Mouse (Mus musculus): ENCODE results near the gene Gc. TPM values are rescaled to one million over a fixed set of nuclear protein-coding genes. Genes with fewer than 3 reads are reported as not detected.

The Gc gene
- polyA plus RNA-seq, 1 experiment, result not detected

DNA sequence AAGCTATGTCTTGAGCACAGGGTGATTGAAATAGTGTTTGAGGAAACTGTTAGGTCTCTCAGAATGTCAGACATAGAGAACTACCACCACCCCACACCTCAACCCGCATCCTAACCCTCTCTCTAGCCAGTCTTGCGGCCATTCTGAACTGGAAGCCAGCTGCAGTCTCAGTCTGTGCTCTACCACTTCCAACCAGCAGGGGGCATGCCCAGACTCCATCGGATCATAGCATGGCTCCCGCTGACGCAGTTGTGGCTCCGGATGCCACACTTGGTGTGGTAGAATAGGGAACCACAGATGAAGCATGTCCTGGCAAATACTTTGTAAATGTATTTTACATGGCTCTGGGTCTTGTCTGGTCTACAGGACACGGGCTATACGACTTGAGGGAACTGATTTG lies 2.2 kb downstream of the Gc start:
- no peak overlapping the region for H3K27ac ChIP-seq (ENCODE audit: insufficient read depth, low read length)
- TF ChIP-seq POLR2A (IDR thresholded peaks at IDR 0.05; ENCODE audit: low read depth, low read length) (no peak), CTCF (IDR thresholded peaks at IDR 0.05; ENCODE audit: borderline replicate concordance, insufficient read depth, low read length) (peak; percentile 70)
- no peaks in the 10 kb centered on the region for H3K4me1 ChIP-seq (ENCODE audit: control insufficient read depth, insufficient read depth, low read length)
- no peak overlapping the region for H3K4me3 ChIP-seq (ENCODE audit: insufficient read depth, low read length)

DNA sequence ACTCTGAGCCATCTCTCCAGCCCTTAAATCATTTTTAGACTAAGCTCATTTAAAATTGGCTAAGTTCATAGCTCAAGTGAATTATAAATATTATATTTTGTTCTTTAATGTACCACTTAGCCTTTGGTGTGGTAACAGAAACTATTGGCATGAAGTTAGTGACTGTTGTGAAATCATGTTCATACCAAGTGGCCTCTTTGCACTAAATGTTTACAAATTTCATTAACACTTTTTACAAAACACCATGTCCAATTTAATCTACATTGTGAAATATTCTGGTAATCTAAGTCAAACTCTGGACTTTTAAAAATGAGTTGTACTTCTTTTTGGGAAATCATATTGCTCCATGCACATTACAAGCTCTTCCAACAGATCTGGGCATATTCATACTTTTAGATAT lies 6.9 kb downstream of the Gc start:
- TF ChIP-seq CTCF (IDR thresholded peaks at IDR 0.05; ENCODE audit: borderline replicate concordance, insufficient read depth, low read length), result no peak
- no peak for TF ChIP-seq POLR2A (IDR thresholded peaks at IDR 0.05; ENCODE audit: low read depth, low read length)
- Histone ChIP-seq H3K4me1 (ENCODE audit: control insufficient read depth, insufficient read depth, low read length) (no peaks in the 10 kb centered on the region; the same call in 1 of the 2 replicates), H3K27ac (ENCODE audit: insufficient read depth, low read length) (no peak overlapping the region), H3K4me3 (ENCODE audit: insufficient read depth, low read length) (no peak overlapping the region)

DNA sequence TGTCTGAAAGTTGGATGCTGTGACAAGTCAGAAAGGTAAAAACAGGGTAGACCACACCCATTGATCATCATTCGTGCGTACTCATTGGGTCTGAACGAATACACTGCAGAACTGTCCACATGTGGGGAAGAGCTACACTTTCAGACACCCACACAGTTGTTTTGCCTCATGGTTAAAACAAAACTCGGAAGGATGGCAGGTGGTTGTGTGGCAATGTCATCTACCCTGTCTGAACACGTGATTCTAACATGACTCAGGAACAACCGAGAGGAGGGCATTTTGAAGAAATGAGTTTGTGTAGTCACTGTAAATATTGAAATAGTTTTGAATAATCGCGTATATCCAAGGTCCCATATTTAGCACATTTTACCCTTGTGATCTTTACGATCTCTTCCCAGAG lies 8.4 kb downstream of the Gc start:
- TF ChIP-seq POLR2A (IDR thresholded peaks at IDR 0.05; ENCODE audit: low read depth, low read length) (no peak), CTCF (IDR thresholded peaks at IDR 0.05; ENCODE audit: borderline replicate concordance, insufficient read depth, low read length) (no peak)
- no peaks in the 10 kb centered on the region; the same call in 1 of the 2 replicates for H3K4me1 ChIP-seq (ENCODE audit: control insufficient read depth, insufficient read depth, low read length)
- no peak overlapping the region for H3K27ac ChIP-seq (ENCODE audit: insufficient read depth, low read length)
- H3K4me3 ChIP-seq (ENCODE audit: insufficient read depth, low read length), result no peak overlapping the region

DNA sequence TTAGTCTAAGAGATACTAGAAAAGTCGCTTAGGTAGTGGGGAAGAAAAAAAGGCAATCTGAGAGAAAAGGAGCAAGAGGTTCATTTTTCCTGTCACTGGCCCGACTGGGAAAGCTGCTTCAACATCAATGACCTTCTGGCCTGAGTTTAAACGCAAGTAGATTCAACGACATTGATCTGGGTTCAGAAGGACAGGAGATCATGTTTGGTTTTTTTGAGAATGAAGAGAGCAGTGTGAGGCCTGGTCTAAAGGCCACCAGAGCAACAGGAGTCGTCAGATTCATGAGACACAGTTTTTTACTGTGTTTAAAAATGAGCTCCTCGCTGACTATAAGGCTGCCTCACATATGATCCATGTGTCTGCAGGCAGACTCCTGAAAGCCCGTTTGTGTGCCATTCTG lies 9.7 kb downstream of the Gc start:
- no peak overlapping the region for H3K27ac ChIP-seq (ENCODE audit: insufficient read depth, low read length)
- no peak overlapping the region for H3K4me3 ChIP-seq (ENCODE audit: insufficient read depth, low read length)
- no peak for TF ChIP-seq POLR2A (IDR thresholded peaks at IDR 0.05; ENCODE audit: low read depth, low read length)
- no peak for TF ChIP-seq CTCF (IDR thresholded peaks at IDR 0.05; ENCODE audit: borderline replicate concordance, insufficient read depth, low read length)
- no peaks in the 10 kb centered on the region; the same call in 1 of the 2 replicates for H3K4me1 ChIP-seq (ENCODE audit: control insufficient read depth, insufficient read depth, low read length)

DNA sequence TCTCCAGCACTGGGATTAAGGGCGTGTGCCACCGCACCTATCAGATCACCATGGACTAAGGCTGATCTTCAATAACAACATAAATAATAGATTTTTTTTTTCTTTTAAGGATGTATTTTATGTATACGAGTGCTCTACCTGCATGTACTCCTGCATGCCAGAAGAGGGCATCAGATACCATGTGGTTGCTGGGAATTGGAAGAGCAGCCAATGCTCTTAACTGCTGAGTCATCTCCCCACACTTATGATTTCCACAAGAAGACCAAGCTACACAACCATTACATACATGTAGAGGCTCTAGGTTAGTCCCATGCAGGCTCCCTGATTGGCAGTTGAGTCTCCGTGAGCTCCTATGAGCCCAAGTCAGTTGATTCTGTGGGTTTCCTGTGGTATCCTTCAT lies 13.3 kb downstream of the Gc start:
- no peak for TF ChIP-seq POLR2A (IDR thresholded peaks at IDR 0.05; ENCODE audit: low read depth, low read length)
- no peak for TF ChIP-seq CTCF (IDR thresholded peaks at IDR 0.05; ENCODE audit: borderline replicate concordance, insufficient read depth, low read length)
- Histone ChIP-seq H3K4me3 (ENCODE audit: insufficient read depth, low read length) (no peak overlapping the region), H3K27ac (ENCODE audit: insufficient read depth, low read length) (no peak overlapping the region), H3K4me1 (ENCODE audit: control insufficient read depth, insufficient read depth, low read length) (no peaks in the 10 kb centered on the region; the same call in 1 of the 2 replicates)

DNA sequence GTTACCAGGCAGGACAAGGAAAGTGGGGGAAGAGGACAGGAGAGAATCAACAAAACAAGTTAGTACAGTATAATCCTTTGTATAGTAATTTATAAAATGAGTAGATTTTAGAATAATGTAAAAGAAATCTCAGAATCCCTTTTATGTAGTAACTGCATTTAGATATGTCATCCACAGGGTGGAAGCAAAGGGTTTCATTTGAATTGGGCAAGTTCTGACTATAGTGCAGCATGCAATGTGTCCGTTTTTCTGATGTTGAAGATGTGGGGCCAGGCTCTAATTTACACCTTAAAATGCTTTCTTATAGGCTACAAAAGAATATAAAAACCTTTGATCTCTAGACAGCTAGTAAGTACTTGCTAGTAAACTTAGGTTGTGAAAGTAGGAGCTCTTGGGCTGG lies 46.2 kb downstream of the Gc start:
- no peaks in the 10 kb centered on the region for H3K4me1 ChIP-seq (ENCODE audit: control insufficient read depth, insufficient read depth, low read length)
- H3K4me3 ChIP-seq (ENCODE audit: insufficient read depth, low read length), result no peak overlapping the region
- TF ChIP-seq POLR2A (IDR thresholded peaks at IDR 0.05; ENCODE audit: low read depth, low read length), result no peak
- TF ChIP-seq CTCF (IDR thresholded peaks at IDR 0.05; ENCODE audit: borderline replicate concordance, insufficient read depth, low read length), result no peak

DNA sequence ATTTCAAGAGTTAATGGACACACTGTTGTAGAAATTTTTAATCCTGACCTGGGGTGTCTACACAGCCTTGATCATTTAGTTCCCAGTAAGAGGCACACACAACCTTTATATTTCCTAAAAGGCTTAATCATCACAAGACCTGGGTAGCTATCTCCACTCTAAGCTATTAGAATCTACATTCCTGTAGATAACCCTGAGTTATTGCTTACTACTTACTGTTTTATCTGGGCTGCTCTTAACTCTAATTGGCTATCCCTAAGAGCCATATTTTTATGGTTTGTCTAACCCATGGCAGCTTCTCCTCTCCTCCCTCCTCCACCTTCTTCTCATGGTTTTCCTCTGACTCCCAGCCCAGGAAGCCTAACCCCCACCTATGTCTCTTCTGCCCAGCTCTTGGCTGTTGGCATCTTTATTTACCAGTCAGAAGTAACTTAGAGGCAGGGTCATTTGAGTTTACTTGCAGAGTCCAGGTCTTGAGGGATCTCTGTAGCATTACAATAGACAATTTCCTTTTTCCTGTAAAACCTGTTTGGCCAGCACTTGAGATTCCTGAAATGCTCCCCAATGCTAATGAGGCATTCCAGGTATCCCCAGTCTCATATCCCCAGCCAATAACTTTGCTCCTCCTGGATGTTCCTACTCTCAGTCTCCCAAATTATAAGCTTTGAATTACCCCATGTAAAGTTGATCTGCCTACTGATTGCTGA lies 50.2 kb downstream of the Gc start:
- H3K4me3 ChIP-seq (ENCODE audit: insufficient read depth, low read length), result no peak overlapping the region
- H3K27ac ChIP-seq (ENCODE audit: insufficient read depth, low read length), result no peak overlapping the region
- H3K4me1 ChIP-seq (ENCODE audit: control insufficient read depth, insufficient read depth, low read length), result no peaks in the 10 kb centered on the region
- TF ChIP-seq CTCF (IDR thresholded peaks at IDR 0.05; ENCODE audit: borderline replicate concordance, insufficient read depth, low read length), result no peak
- TF ChIP-seq POLR2A (IDR thresholded peaks at IDR 0.05; ENCODE audit: low read depth, low read length), result no peak

More for the DNA sequence above, 46.2 kb downstream of the Gc start:
- no peak overlapping the region for H3K27ac ChIP-seq (ENCODE audit: insufficient read depth, low read length)

DNA sequence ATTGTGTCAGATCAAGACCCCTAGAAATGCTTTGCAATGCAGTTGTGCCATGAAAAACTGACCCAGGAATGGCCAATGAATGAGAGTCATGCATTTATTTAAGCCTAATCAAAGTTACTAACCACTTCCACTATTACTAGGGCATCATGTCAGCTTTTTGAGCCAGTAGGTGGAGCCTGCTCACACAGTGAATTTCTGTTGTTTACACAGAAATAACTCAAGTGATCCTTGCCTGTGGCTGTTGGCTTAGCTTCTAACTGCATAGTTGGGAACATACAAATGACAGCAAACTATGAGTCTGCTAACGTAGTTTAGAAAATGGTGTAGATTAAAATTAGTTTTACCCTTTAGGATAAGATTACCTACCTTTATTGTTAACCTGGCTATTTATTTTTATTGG lies 52.6 kb downstream of the Gc start:
- Histone ChIP-seq H3K4me1 (ENCODE audit: control insufficient read depth, insufficient read depth, low read length) (no peaks in the 10 kb centered on the region), H3K27ac (ENCODE audit: insufficient read depth, low read length) (no peak overlapping the region), H3K4me3 (ENCODE audit: insufficient read depth, low read length) (no peak overlapping the region)
- TF ChIP-seq CTCF (IDR thresholded peaks at IDR 0.05; ENCODE audit: borderline replicate concordance, insufficient read depth, low read length) (no peak), POLR2A (IDR thresholded peaks at IDR 0.05; ENCODE audit: low read depth, low read length) (no peak)

DNA sequence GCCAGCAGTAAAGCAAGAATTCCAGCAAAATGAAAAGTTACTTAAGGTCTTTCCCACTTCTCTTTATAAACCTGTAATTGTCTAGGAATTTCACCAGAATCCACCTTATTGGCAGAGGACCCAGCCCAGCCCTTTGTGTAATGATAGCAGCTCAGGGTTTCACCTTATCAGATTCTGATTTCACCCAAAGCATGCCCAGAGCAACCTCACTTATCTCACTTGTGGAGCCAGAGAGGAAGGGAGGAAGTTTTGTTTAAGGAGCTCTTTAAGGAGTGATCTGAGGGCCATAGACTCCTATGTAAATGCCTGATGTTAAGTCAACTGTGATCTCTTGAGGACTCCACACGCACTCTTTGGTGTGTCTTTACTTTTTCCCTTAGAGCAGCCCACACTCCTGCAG lies 67.3 kb downstream of the Gc start:
- no peaks in the 10 kb centered on the region for H3K4me1 ChIP-seq (ENCODE audit: control insufficient read depth, insufficient read depth, low read length)
- no peak overlapping the region for H3K4me3 ChIP-seq (ENCODE audit: insufficient read depth, low read length)
- TF ChIP-seq CTCF (IDR thresholded peaks at IDR 0.05; ENCODE audit: borderline replicate concordance, insufficient read depth, low read length) (no peak), POLR2A (IDR thresholded peaks at IDR 0.05; ENCODE audit: low read depth, low read length) (no peak)
- H3K27ac ChIP-seq (ENCODE audit: insufficient read depth, low read length), result no peak overlapping the region

DNA sequence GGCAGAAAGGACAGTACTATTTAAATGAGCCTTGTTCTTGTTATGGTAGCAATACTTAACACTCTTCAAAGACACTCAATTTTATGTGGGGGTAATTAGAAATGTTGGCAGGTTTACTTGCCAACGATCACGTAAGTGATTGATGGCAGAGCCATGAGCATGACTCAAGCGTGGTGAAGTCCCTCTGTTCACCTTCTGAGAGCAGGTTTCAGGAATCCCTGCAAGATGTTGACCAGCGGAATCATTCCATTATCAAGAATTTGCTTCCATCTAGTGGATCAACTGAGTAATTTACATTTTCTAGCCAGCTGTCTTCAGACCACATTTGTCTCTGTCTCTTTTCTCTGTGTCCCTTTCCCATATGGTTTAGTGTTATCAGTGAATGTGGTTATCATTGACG lies 73.5 kb downstream of the Gc start:
- no peak for TF ChIP-seq CTCF (IDR thresholded peaks at IDR 0.05; ENCODE audit: borderline replicate concordance, insufficient read depth, low read length)
- TF ChIP-seq POLR2A (IDR thresholded peaks at IDR 0.05; ENCODE audit: low read depth, low read length), result no peak
- Histone ChIP-seq H3K4me1 (ENCODE audit: control insufficient read depth, insufficient read depth, low read length) (no peaks in the 10 kb centered on the region), H3K4me3 (ENCODE audit: insufficient read depth, low read length) (no peak overlapping the region), H3K27ac (ENCODE audit: insufficient read depth, low read length) (no peak overlapping the region)
